Mouse (Mus musculus) embryo, embryonic 11 days (tissue): ENCODE results near the gene Ets1.
A peak's percentile ranks its signal among the peaks of the same experiment; 100 is the strongest.

Source experiments
- DNase-seq: peaks from one replicate; pipeline ENCODE4 v3.0.0-alpha.2; 2015

Ets1 gene

GRCm38 (mm10) chr9:32668075-32668673 lies 32.2 kb downstream of the Ets1 start:
- peak; percentile 30 for DNase-seq

- DNase-seq, result no peak
Observed at GRCm38 (mm10) chr9:32669397-32669796, 33.4 kb downstream of the Ets1 start.

GRCm38 (mm10) chr9:32671970-32672859 lies 36.2 kb downstream of the Ets1 start:
- DNase-seq, result peak; percentile 87

GRCm38 (mm10) chr9:32673923-32674322 lies 37.9 kb downstream of the Ets1 start:
- DNase-seq, result no peak

GRCm38 (mm10) chr9:32675671-32676409 lies 39.8 kb downstream of the Ets1 start:
- DNase-seq, result peak; percentile 72

GRCm38 (mm10) chr9:32676480-32676879 lies 40.5 kb downstream of the Ets1 start:
- DNase-seq, result peak; percentile 37

GRCm38 (mm10) chr9:32677646-32678045 lies 41.6 kb downstream of the Ets1 start:
- DNase-seq, result no peak

GRCm38 (mm10) chr9:32678120-32678757 lies 42.2 kb downstream of the Ets1 start:
- DNase-seq, result no peak

GRCm38 (mm10) chr9:32679531-32679930 lies 43.5 kb downstream of the Ets1 start:
- no peak for DNase-seq

GRCm38 (mm10) chr9:32680201-32680600 lies 44.2 kb downstream of the Ets1 start:
- DNase-seq, result no peak

- peak; percentile 72 for DNase-seq
Observed at GRCm38 (mm10) chr9:32685793-32686558, 50.0 kb downstream of the Ets1 start.

- no peak for DNase-seq
Observed at GRCm38 (mm10) chr9:32688351-32688750, 52.3 kb downstream of the Ets1 start.

- no peak for DNase-seq
Observed at GRCm38 (mm10) chr9:32691151-32691925, 55.3 kb downstream of the Ets1 start.

- DNase-seq, result no peak
Observed at GRCm38 (mm10) chr9:32692944-32693343, 56.9 kb downstream of the Ets1 start.

GRCm38 (mm10) chr9:32693411-32693810 lies 57.4 kb downstream of the Ets1 start:
- no peak for DNase-seq

GRCm38 (mm10) chr9:32694111-32694824 lies 58.2 kb downstream of the Ets1 start:
- no peak for DNase-seq

GRCm38 (mm10) chr9:32694916-32695490 lies 59.0 kb downstream of the Ets1 start:
- no peak for DNase-seq

- peak; percentile 95 for DNase-seq
Observed at GRCm38 (mm10) chr9:32695492-32696190, 59.6 kb downstream of the Ets1 start.

GRCm38 (mm10) chr9:32696259-32696658 lies 60.2 kb downstream of the Ets1 start:
- no peak for DNase-seq

- DNase-seq, result no peak
Observed at GRCm38 (mm10) chr9:32696717-32697116, 60.7 kb downstream of the Ets1 start.
